Mouse (Mus musculus): Measurements from ENCODE around the gene Lime1. TPM values are rescaled to one million over a fixed set of nuclear protein-coding genes. Genes with fewer than 3 reads are reported as not detected.

The Lime1 gene
- polyA plus RNA-seq, 1 experiment from 2014 or later, result 6.7 TPM

DNA sequence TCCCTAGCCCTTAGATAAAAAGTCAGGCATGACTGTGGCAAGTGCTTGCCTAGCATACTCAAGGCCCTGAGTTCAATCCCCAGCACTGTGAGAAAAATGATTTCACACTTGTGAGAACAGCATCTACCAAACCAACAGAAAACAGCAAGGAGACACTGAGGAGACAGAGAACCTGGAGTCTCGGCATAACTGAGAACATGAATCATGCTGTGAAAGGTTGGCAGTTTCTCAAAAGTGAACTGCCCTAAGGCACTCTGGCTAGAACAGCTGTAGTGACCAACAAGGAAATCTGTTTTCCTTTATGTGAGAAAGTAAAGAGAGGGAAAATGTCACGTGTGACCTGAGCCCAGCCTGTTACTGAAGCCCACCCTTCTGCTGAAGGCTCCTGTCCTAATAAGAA is 33.3 kb downstream of the Lime1 start:
- Histone ChIP-seq H3K4me1 (replicated peaks; ENCODE audit: control insufficient read depth, insufficient read depth, low read length) (no peaks in the 10 kb centered on the region), H3K27me3 (replicated peaks; ENCODE audit: control insufficient read depth, insufficient read depth, low read length) (no peaks in the 10 kb centered on the region), H3K4me3 (ENCODE audit: low read depth, low read length) (no peak overlapping the region), H3K27ac (ENCODE audit: low read depth, low read length) (no peak overlapping the region), H3K9me3 (ENCODE audit: control insufficient read depth) (no peaks in the 10 kb centered on the region), H3K9ac (ENCODE audit: low read depth, low read length) (no peak overlapping the region), H3K36me3 (ENCODE audit: control insufficient read depth, insufficient read depth) (no peaks in the 10 kb centered on the region), H3K4me2 (replicated peaks; ENCODE audit: low read depth) (no peak overlapping the region)
- 46% methylated on average over 2 of the region's 2 CpGs for WGBS
- ATAC-seq, result no peak
- no peak for TF ChIP-seq CTCF (IDR thresholded peaks at IDR 0.05; ENCODE audit: low read depth)

DNA sequence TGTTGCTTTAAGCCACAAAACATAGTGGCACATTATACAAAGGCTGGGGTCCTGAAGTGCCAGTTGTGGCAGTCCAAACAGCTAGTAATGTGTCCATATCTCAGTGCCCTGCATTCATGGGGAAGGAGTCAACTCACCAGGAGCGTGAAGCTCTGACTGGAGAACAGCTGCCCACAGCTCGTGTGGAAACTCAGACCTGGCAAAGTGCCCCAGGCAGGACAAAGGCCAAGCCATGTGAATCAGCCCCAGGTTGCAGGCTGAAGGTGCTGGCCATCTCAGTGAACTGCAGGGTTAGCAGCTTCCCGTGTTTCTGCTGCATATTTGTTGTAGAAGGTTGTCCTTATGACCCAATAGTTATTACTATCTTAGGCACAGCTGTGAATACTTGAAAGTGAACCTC is 36.1 kb downstream of the Lime1 start:
- H3K9me3 ChIP-seq (ENCODE audit: control insufficient read depth), result no peaks in the 10 kb centered on the region
- H3K4me1 ChIP-seq (replicated peaks; ENCODE audit: control insufficient read depth, insufficient read depth, low read length), result no peaks in the 10 kb centered on the region
- H3K27ac ChIP-seq (ENCODE audit: low read depth, low read length), result no peak overlapping the region
- no peak overlapping the region for H3K4me3 ChIP-seq (ENCODE audit: low read depth, low read length)
- H3K9ac ChIP-seq (ENCODE audit: low read depth, low read length), result no peak overlapping the region
- ATAC-seq, result no peak; the same call in 1 of the 2 replicates
- 35% methylated on average over 3 of the region's 3 CpGs for WGBS
- no peak overlapping the region for H3K4me2 ChIP-seq (replicated peaks; ENCODE audit: low read depth)
- no peak for TF ChIP-seq CTCF (IDR thresholded peaks at IDR 0.05; ENCODE audit: low read depth)
- H3K27me3 ChIP-seq (replicated peaks; ENCODE audit: control insufficient read depth, insufficient read depth, low read length), result no peaks in the 10 kb centered on the region
- H3K36me3 ChIP-seq (ENCODE audit: control insufficient read depth, insufficient read depth), result no peaks in the 10 kb centered on the region

DNA sequence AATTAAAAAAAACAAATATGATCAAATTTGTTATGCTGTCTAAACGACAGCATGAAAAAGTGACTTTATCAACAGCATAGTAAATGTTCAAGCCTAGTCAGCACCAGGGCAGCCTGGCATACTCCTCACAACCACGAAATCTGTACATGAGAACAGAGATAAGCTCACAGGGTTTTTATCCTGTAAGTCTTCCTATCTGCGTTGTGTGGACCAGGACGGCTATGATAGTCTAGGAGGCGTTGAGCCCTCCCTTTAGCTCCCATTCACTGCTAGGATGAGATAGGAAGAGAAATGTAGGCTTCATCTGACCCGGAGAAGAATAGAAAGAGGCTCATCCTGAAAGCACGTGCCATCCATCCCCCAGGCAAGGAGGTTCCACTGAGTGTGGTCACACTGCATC is 39.5 kb downstream of the Lime1 start:
- Histone ChIP-seq H3K4me3 (ENCODE audit: low read depth, low read length) (no peak overlapping the region), H3K27me3 (replicated peaks; ENCODE audit: control insufficient read depth, insufficient read depth, low read length) (no peaks in the 10 kb centered on the region), H3K4me2 (replicated peaks; ENCODE audit: low read depth) (no peak overlapping the region), H3K36me3 (ENCODE audit: control insufficient read depth, insufficient read depth) (peaks cover 3% of the 10 kb centered on the region; the same call in 1 of the 2 replicates), H3K9me3 (ENCODE audit: control insufficient read depth) (no peaks in the 10 kb centered on the region), H3K9ac (ENCODE audit: low read depth, low read length) (no peak overlapping the region), H3K27ac (ENCODE audit: low read depth, low read length) (no peak overlapping the region), H3K4me1 (replicated peaks; ENCODE audit: control insufficient read depth, insufficient read depth, low read length) (no peaks in the 10 kb centered on the region)
- 70% methylated on average over 7 of the region's 7 CpGs for WGBS
- ATAC-seq, result no peak
- TF ChIP-seq CTCF (IDR thresholded peaks at IDR 0.05; ENCODE audit: low read depth), result no peak

DNA sequence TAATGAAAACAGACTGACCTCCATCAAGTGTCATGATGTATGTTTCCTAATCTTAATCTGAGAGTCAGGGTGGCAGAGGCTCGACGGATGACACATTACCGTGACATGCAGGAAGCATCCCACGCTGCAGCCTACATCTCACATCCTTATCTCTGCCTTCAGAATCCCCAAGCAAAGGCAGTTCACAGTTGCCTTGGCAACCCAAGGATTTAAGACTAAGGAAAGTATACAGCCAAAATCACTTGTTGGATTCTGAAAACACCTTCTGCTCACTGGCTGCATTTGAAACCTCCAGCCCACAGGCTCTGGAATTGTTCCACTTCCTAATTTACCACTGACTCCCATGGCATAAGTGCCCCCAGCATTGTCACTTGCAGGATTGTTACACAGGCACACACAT is 40.5 kb downstream of the Lime1 start:
- Histone ChIP-seq H3K27me3 (replicated peaks; ENCODE audit: control insufficient read depth, insufficient read depth, low read length) (no peaks in the 10 kb centered on the region), H3K4me2 (replicated peaks; ENCODE audit: low read depth) (no peak overlapping the region), H3K27ac (ENCODE audit: low read depth, low read length) (no peak overlapping the region), H3K36me3 (ENCODE audit: control insufficient read depth, insufficient read depth) (peaks cover 3% of the 10 kb centered on the region; the same call in 1 of the 2 replicates), H3K4me3 (ENCODE audit: low read depth, low read length) (no peak overlapping the region), H3K4me1 (replicated peaks; ENCODE audit: control insufficient read depth, insufficient read depth, low read length) (no peaks in the 10 kb centered on the region), H3K9me3 (ENCODE audit: control insufficient read depth) (no peaks in the 10 kb centered on the region), H3K9ac (ENCODE audit: low read depth, low read length) (no peak overlapping the region)
- WGBS, result 64% methylated on average over 4 of the region's 4 CpGs
- no peak for TF ChIP-seq CTCF (IDR thresholded peaks at IDR 0.05; ENCODE audit: low read depth)
- no peak for ATAC-seq

DNA sequence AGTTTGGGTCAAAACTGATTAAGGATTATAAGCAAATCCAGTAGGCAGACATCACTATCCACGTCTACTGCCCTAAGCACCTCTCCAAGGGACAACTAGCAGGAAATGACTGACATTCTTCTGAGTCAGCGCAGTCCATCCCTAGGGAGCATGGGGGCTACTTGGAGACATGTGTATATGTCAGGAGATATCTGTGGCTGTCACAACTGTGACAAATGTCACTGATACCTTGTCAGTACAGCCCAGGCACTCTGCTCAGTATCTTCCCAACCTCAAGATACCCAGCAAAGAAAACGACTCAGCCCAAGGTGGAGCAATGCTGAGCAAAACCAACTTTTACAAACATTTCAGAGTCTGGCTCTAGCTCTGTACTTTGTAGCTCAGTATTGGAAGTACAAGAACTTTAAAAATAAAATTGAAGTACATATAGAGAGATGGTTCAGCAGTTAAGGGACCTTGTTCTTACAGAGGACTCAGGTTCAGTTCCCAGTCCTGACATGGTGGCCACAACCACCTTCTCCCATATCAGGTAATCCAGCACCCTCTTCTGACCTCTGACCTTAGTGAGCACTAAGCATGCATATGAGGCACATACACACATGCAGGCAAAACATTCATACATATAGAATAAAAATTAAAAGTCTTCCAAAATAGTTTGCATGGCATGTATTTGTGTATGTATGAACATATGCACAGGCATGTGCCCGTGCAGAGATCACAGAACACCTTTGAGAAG is 41.2 kb downstream of the Lime1 start:
- H3K36me3 ChIP-seq (ENCODE audit: control insufficient read depth, insufficient read depth), result peaks cover 3% of the 10 kb centered on the region; the same call in 1 of the 2 replicates
- H3K9me3 ChIP-seq (ENCODE audit: control insufficient read depth), result no peaks in the 10 kb centered on the region
- no peaks in the 10 kb centered on the region for H3K4me1 ChIP-seq (replicated peaks; ENCODE audit: control insufficient read depth, insufficient read depth, low read length)
- no peak overlapping the region for H3K27ac ChIP-seq (ENCODE audit: low read depth, low read length)
- 67% methylated on average over 4 of the region's 4 CpGs for WGBS
- ATAC-seq, result no peak
- no peak overlapping the region for H3K4me3 ChIP-seq (ENCODE audit: low read depth, low read length)
- no peak overlapping the region for H3K4me2 ChIP-seq (replicated peaks; ENCODE audit: low read depth)
- no peak overlapping the region for H3K9ac ChIP-seq (ENCODE audit: low read depth, low read length)
- TF ChIP-seq CTCF (IDR thresholded peaks at IDR 0.05; ENCODE audit: low read depth), result no peak
- H3K27me3 ChIP-seq (replicated peaks; ENCODE audit: control insufficient read depth, insufficient read depth, low read length), result no peaks in the 10 kb centered on the region

DNA sequence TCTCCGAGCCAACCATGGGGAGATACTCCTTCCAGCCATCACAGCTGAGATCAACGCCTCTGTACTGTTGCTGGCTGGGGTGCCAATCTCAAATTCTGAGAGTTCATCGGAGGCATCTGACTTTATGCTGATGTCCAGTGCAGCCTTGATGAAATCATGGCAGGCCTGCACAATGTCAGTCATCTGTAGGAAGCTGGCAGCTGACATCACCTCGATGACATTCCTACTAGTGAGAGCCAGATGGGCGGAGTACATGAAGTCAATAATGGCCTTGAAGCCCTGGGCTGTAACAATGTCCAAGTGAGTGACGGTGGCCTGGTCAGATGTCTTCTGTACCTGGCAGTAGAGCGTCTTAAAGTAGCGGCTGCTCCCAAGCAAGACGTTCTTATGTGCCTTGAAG is 44.0 kb downstream of the Lime1 start:
- H3K27me3 ChIP-seq (replicated peaks; ENCODE audit: control insufficient read depth, insufficient read depth, low read length), result no peaks in the 10 kb centered on the region
- no peak overlapping the region for H3K4me2 ChIP-seq (replicated peaks; ENCODE audit: low read depth)
- peaks cover 3% of the 10 kb centered on the region; the same call in 1 of the 2 replicates for H3K36me3 ChIP-seq (ENCODE audit: control insufficient read depth, insufficient read depth)
- no peak for TF ChIP-seq CTCF (IDR thresholded peaks at IDR 0.05; ENCODE audit: low read depth)
- WGBS, result 83% methylated on average over 9 of the region's 9 CpGs
- no peak overlapping the region for H3K9ac ChIP-seq (ENCODE audit: low read depth, low read length)
- no peak overlapping the region for H3K4me3 ChIP-seq (ENCODE audit: low read depth, low read length)
- no peaks in the 10 kb centered on the region for H3K4me1 ChIP-seq (replicated peaks; ENCODE audit: control insufficient read depth, insufficient read depth, low read length)
- no peak for ATAC-seq
- no peaks in the 10 kb centered on the region for H3K9me3 ChIP-seq (ENCODE audit: control insufficient read depth)
- no peak overlapping the region for H3K27ac ChIP-seq (ENCODE audit: low read depth, low read length)

Other genes with a start within 250 kb of the Lime1 start
- 0.51 and 0.72 TPM in 2 replicates for gene Kcnq2, start 244.8 kb upstream of the Lime1 start, polyA plus RNA-seq (2015; fragmentation: Nextera tagmentation; extraction: Ambion mirVana)
- gene Eef1a2, start 223.1 kb upstream of the Lime1 start, polyA plus RNA-seq (2015; fragmentation: Nextera tagmentation; extraction: Ambion mirVana), result 0.38 and 0.58 TPM in 2 replicates
- 197 TPM in 2 replicates for gene Ppdpf, start 192.8 kb upstream of the Lime1 start, polyA plus RNA-seq (2015; fragmentation: Nextera tagmentation; extraction: Ambion mirVana)
- gene Ptk6, start 177.3 kb upstream of the Lime1 start, polyA plus RNA-seq (2015; fragmentation: Nextera tagmentation; extraction: Ambion mirVana), result 1.9 and 2.4 TPM in 2 replicates
- gene Srms, start 166.9 kb upstream of the Lime1 start, polyA plus RNA-seq (2015; fragmentation: Nextera tagmentation; extraction: Ambion mirVana), result 0.17 and 0.20 TPM in 2 replicates
- 0.13 TPM in 1 of 2 replicates, not detected in the other for gene Fndc11, start 160.1 kb upstream of the Lime1 start, polyA plus RNA-seq (2015; fragmentation: Nextera tagmentation; extraction: Ambion mirVana)
- 5.7 and 6.9 TPM in 2 replicates for gene Helz2, start 138.1 kb upstream of the Lime1 start, polyA plus RNA-seq (2015; fragmentation: Nextera tagmentation; extraction: Ambion mirVana)
- 5.4 and 5.8 TPM in 2 replicates for gene Gmeb2, start 92.0 kb upstream of the Lime1 start, polyA plus RNA-seq (2015; fragmentation: Nextera tagmentation; extraction: Ambion mirVana)
- 28.9 and 32.3 TPM in 2 replicates for gene Stmn3, start 65.6 kb upstream of the Lime1 start, polyA plus RNA-seq (2015; fragmentation: Nextera tagmentation; extraction: Ambion mirVana)
- gene Rtel1, start 60.3 kb upstream of the Lime1 start, polyA plus RNA-seq (2015; fragmentation: Nextera tagmentation; extraction: Ambion mirVana), result 10.0 and 10.5 TPM in 2 replicates
- gene Zgpat, start 15.2 kb upstream of the Lime1 start, polyA plus RNA-seq (2015; fragmentation: Nextera tagmentation; extraction: Ambion mirVana), result 23.8 and 25.7 TPM in 2 replicates
- gene Arfrp1, start 14.7 kb upstream of the Lime1 start, polyA plus RNA-seq (2015; fragmentation: Nextera tagmentation; extraction: Ambion mirVana), result 32.1 TPM in 2 replicates
- gene Zbtb46, start 79.3 kb downstream of the Lime1 start, polyA plus RNA-seq (2015; fragmentation: Nextera tagmentation; extraction: Ambion mirVana), result 2.1 and 2.3 TPM in 2 replicates
- gene Abhd16b, start 113.1 kb downstream of the Lime1 start, polyA plus RNA-seq (2015; fragmentation: Nextera tagmentation; extraction: Ambion mirVana), result 0.07 TPM in 1 of 2 replicates, not detected in the other
- 83.7 and 88.2 TPM in 2 replicates for gene Tpd52l2, start 117.1 kb downstream of the Lime1 start, polyA plus RNA-seq (2015; fragmentation: Nextera tagmentation; extraction: Ambion mirVana)
- gene Dnajc5, start 140.4 kb downstream of the Lime1 start, polyA plus RNA-seq (2015; fragmentation: Nextera tagmentation; extraction: Ambion mirVana), result 60.4 and 62.9 TPM in 2 replicates
- gene Uckl1, start 204.8 kb downstream of the Lime1 start, polyA plus RNA-seq (2015; fragmentation: Nextera tagmentation; extraction: Ambion mirVana), result 49.4 and 60.2 TPM in 2 replicates
- gene Prpf6, start 211.8 kb downstream of the Lime1 start, polyA plus RNA-seq (2015; fragmentation: Nextera tagmentation; extraction: Ambion mirVana), result 30.6 and 33.9 TPM in 2 replicates
- 13.0 and 16.2 TPM in 2 replicates for gene Zfp512b, start 212.7 kb downstream of the Lime1 start, polyA plus RNA-seq (2015; fragmentation: Nextera tagmentation; extraction: Ambion mirVana)
- gene Samd10, start 219.1 kb downstream of the Lime1 start, polyA plus RNA-seq (2015; fragmentation: Nextera tagmentation; extraction: Ambion mirVana), result 18.5 and 18.8 TPM in 2 replicates